Mouse (Mus musculus): ENCODE results near the gene Ddn.

DNA sequence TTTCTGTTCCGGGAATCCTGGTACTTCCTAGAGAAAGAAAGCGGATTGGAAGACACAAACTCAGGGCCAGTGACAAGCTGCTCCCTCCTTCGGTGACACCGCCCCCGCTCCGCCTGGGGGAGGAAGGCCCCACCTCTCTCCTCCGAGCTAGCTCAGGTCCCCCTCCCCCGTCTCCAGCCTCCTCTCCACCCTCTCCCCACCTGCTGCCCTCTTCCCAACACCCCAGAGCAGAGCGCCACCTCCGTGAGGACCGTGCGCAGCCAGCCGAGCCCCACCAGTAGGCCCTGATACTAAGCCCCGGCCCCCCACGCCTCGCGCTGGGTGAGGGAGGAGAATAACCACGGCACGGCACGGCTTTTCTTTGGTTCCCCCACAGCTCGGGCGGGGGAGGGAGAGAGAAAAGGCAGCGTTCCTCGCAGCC, 47.1 kb downstream of the Ddn start:
- TF ChIP-seq CTCF (IDR thresholded peaks at IDR 0.05; ENCODE audit: borderline replicate concordance, extremely low read depth, insufficient read depth, insufficient read length) (no peak), POLR2A (IDR thresholded peaks at IDR 0.05; ENCODE audit: borderline replicate concordance, extremely low read depth, insufficient read depth, insufficient read length, poor library complexity, severe bottlenecking) (no peak)

Measured in brain, embryonic 14.5 days (tissue).